Mouse (Mus musculus): ENCODE data around the gene F7.

The F7 gene

GRCm38 (mm10) chr8:13025487-13026224 is at the start of gene F7:
TSS of gene F7 (plus strand) at chr8:13026034.
- DNase-seq: no peak

DNA sequence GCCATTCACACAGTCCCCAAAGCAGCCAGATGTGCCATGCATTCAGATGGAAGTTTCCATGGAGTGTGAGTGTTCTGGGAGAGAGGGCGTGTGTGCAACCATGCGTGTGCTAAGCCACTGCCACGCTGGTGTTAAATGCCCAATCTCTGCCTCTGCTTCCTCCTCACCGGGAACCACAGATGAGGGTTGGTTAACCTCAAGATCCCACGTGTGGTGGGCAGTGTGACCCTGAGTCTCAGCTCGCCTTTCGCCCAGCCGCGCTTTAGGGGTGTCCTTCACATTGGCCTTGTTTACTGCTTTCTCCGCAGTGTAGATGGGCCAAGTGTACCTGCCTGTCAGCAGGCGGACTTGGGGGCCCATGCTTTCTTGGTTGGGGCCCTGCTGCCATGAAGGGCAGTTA is 49.5 kb upstream of the F7 start:
- DNase-seq: no peak

- no peak for DNase-seq
Measured at GRCm38 (mm10) chr8:12976723-12977122, 49.1 kb upstream of the F7 start.

- DNase-seq: no peak
Measured at GRCm38 (mm10) chr8:12977325-12977724, 48.5 kb upstream of the F7 start.

DNA sequence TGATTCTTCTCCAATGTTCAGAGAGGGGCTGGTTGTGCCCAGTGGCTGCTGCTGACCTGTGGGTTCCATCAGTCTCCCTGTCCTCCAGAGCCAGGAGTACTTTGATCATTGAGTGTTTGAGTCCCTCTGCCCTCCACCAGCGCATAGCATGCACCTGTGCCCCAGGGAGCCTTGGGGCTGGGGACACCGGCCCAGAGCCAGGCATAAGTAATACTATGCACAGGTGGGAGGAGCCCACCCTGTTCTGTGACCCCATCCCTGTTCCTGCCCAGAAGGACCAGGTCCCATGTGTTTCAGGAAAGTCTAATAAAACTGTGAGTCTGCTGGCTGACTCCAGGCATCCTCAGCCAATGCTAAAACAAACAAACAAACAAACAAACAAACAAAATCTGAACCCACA is 47.5 kb upstream of the F7 start:
- DNase-seq: no peak

GRCm38 (mm10) chr8:12978726-12979125 is 47.1 kb upstream of the F7 start:
- peak; percentile 84 for DNase-seq

- peak; percentile 92 for DNase-seq
Measured at GRCm38 (mm10) chr8:12983681-12984467, 42.0 kb upstream of the F7 start.

DNA sequence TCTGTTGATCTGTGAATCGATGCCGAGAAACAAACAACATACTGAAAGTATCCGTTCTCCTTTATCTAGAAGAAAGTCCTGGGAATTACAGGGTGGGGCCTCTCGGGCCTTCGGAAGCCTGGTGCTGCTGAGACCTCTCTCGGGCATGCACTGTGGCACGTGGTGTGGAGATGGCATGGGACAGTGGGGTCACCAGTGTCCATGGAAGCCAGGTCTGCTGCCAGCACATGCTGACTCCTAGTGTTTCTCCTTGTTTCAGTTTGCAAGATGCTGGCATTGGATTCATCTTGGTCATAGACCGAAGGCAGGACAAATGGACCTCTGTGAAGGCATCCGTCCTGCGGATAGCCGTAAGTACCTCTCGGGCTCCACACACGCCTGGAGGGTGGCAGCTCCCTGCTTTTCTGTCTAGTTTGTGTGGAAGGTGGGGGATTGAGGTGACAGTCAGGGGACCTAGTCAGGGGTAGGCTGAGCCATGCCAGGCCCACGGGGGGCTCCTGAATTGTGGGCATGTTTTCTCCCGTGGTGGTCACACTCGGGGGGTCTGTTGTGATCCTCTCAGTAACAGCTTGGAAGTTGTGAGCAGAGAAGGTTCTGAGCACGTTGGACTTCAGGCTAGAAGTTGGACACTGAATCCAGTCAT is 41.1 kb upstream of the F7 start:
- peak; percentile 71 for DNase-seq

GRCm38 (mm10) chr8:12985259-12985658 is 40.6 kb upstream of the F7 start:
- peak; percentile 55 for DNase-seq

DNA sequence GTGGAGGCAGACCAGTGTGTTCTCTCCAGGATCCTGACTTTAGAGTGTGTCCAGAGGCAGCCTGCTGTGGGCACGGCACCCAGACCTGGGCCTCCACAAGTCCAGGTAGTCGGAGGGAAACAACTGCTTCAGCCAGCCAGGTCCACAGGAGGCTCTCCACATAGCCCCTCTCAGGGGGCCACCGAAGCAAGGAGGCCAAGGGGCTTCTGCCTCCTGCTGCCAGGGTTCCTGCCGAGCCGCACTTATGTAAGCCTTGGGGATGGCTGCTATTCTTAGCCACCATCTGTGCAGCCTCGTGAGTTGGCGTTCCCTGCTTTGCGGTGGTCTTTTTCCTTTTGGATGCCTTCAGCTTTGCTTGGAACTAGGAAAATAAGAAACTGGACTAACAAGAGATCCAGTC is 38.3 kb upstream of the F7 start:
- DNase-seq: peak; percentile 77

- DNase-seq: peak; percentile 65
Measured at GRCm38 (mm10) chr8:12988722-12989430, 37.0 kb upstream of the F7 start.

DNA sequence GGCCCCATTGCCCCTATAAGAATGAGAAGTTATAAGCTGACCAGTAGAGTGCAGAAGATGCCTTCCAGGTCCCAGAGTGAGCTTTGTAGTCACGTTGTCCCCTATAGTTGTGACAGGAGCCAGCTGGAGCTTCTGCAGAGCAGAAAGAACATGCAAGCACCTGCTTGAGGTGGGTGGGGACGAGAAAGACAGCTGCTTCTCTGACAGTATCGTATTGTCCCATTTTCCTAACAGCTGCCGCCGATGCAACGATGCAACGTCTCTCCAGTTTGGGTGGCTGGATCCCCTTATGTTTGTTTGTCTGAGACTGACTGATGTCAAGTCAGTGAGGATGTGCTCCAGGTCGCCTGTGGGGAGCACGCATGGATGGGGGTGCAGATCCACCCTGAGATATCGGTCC is 34.4 kb upstream of the F7 start:
- DNase-seq: no peak

GRCm38 (mm10) chr8:12994468-12994867 is 31.4 kb upstream of the F7 start:
- DNase-seq: no peak

DNA sequence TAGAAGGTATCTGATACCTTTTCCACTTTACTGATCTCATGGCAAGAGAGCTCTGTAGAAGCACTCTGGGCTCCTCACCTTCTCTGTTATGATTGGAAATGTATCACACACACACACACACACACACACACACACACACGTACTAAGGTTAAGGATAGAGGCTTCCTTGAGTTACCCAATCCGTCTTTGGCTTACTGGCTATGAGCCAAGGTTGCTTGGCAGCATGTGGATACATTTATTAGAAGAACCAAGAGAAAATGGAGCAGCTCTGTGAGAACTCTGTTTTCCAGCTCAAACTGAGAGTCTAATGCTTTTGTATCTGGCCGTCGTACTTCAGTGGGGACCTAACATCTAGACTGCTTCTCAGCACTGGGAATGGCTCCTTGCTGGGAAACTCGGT is 30.4 kb upstream of the F7 start:
- DNase-seq: peak; percentile 63

DNA sequence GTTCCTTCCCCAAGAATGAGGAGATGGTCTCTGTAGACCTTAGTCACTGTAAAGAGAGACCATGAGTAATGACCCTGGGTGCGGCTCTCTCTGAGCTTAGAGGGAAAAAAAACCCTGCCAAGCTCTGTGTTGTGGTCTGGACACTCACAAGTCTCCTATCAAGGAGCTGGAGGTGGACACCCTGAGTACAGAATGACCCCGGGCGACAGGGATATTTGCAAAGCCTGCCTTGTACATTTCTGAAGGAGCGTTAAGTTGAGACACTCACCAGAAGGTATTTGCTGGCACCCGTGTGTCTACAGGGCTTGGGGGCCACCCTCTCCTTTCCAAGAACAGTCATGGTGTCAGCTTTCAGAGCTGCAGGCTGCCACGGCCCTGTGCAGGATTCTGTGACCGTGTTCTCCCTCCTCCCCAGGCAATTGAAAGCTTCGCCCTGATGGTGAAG is 29.0 kb upstream of the F7 start:
- DNase-seq: no peak

DNA sequence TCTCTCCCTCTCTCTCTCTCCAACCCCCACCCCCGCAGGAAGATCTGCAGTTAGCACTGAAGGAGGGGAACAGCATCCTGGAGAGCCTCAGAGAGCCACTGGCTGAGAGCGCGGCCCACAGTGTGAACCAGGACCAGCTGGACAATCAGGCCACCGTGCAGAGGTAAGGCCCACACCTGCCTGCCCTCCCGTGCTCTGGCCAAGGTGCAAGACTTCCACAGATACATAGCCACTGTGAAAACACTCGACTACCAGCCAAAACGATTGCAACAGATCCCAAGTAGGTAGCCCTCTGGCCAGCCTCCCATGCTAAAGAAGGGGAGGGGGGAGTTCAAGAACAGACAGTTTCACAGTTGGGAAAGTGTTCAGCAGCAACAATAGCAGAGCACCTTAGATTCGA is 27.5 kb upstream of the F7 start:
- DNase-seq: no peak

DNA sequence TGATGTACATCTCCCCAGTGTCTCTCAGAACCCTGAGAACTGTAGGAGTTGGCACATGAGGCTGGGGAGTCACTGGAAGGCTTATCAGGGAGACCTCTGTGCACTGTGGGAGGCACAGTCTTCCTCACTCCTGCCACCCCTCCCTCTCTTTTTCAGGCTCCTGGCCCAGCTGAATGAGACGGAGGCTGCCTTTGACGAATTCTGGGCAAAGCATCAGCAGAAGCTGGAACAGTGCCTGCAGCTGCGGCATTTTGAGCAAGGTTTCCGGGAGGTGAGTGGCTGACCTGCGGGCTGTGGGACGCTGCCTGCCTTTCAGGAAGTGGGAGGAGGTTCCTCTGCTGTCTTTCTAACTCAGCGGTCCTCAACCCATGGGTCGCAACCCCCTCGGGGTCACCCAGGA is 26.0 kb upstream of the F7 start:
- DNase-seq: no peak

DNA sequence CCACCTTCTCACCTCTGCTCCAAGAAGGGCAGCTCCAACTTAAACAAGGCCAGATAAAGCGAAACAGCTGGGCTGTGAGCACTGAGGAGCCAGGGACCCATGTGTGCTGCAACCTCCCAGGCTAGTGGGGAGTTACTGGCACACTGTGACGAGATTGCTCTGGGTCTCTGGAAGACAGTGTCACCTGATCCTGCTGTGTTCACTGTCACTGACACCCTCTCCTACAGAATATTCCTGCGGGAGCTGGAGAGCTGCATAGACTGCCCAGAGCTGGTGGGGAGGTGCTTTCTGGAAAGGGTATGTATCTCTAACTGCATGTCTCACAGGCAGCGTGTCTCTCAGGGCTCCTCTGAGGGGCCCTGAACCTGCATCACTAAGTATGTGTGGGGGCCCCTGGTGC is 18.4 kb upstream of the F7 start:
- DNase-seq: no peak

- DNase-seq: no peak
Measured at GRCm38 (mm10) chr8:13010313-13010712, 15.5 kb upstream of the F7 start.

- DNase-seq: no peak
Measured at GRCm38 (mm10) chr8:13019560-13019959, 6.3 kb upstream of the F7 start.

DNA sequence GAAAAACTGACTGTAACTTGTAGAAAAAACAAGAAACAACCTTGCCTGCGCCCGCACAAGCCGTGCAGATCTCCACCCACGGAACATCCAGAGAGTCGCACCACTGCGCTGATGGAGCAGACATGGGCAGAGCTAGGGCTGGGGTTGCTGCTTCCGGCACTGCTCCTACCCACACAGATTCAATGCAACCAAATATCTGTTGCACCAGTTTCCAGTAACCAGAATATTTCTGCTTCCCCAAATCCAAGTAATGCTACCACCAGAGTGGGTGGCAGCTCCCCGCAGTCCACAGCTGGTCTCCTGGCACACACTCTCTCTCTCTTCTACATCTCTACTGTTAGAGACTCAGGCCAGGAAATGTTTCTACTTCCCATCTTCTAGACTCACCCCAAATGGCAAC is 4.0 kb upstream of the F7 start:
- no peak for DNase-seq

GRCm38 (mm10) chr8:13027615-13028014 is 1.8 kb downstream of the F7 start:
- DNase-seq: no peak

DNA sequence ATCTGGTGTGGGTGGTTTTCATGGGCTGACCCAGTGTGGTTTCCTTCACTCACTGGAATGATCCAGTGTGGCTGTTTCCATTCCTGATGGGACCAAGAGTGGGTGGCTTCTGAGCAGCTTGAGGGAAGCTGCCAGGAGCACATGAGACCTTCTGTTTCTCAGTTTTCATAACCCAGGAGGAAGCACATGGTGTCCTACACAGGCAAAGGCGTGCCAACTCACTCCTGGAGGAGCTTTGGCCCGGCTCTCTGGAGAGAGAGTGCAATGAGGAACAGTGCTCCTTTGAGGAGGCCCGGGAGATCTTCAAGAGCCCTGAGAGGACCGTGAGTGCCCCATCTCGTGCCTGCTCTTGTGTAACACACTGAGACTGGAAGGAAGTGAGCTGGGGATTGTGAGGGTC is 2.6 kb downstream of the F7 start:
- peak; percentile 48 for DNase-seq

Measured in cerebellum, adult 9-10 months (tissue).